Mouse (Mus musculus) brain, embryonic 18.5 days (tissue): ENCODE measurements around the gene Srd5a1.
"Not testable (repeated sequence)": the region's sequence is repeated elsewhere in the genome, so short reads cannot be mapped to it uniquely, and the experiment has no call there.

Experiments
- DNase-seq: peaks from one replicate; pipeline ENCODE4 v3.0.0-alpha.2; 2012; ENCODE audit warnings: low read depth, low spot score

Srd5a1 gene

DNA sequence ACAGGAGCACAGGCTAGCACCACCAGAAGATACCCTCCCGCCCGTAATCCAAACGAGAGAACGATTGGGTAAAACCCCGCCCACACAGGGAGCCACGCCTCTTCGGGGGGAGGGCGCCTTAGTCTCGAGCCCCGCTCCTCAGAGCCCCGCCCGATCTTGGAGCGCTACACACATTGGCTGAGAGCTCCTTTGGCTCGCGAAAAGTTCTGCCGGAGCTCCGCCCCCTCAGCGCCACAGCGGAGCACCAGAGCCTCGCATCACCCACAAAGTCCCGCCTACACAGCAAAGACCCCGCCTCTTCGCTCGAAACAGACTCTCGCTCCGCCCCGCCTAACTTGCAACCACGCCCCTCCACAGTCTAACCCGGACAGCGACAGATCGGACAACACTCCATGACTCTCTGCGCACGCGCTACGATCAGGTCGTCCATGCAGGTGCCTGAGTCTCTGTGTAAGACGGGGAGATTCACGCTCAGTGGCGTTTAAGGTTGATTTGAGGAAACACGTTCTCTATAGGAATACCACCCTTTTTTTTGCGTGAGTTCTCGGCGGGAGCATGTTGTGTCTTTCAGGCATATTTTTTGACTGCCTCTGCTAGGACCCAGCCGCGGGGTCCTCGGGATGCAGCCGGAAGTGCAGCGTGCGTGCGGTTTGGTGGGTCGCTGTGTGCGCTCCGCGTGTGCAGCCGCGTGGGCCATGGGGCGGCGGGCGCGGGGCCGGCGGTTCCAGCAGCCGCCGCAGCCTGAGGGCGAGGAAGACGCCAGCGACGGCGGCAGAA is at the start of gene Srd5a1:
Gene Srd5a1 (minus strand): TSS at position 45 of the 777 bp plus-strand sequence.
- DNase-seq: peak; percentile 98

DNA sequence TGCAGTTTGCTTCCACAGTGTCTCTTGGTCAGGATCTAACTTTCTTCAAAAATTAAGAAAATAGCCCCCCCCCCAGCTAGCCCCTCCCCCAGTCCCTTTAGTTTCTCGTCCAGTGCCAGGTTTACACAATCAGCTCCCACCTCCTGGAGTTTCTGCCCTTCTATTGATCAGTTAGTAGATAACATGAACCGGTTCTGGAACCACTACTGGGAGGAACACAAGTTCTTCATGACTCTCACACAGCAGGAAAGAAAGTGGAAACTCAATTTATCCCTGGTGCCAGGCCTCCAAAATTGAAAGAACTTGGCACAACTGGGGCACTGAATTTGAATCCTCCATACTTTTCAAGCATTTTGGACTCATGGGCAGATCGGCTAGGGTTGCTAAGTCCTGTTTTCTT is 43.3 kb upstream of the Srd5a1 start:
- DNase-seq: no peak

DNA sequence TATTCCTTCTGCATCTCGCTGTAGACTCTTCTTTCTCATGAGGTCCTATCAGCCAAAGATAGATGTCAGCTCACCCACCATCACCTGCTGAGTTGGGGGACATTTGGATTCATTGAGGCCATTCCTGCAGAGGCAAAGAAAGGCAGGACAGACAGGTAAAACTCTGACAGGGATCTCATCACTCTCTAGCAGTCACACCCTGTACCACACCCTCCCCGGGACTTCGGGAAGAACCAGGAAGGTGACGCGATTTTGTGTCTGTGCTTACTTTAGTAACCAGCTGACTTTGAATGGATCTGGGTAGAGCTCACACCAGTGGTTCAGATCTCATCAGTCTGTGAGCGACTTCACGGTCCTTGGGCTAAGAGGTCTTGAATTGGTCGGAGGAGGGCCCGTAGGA is 35.2 kb upstream of the Srd5a1 start:
- no peak for DNase-seq

DNA sequence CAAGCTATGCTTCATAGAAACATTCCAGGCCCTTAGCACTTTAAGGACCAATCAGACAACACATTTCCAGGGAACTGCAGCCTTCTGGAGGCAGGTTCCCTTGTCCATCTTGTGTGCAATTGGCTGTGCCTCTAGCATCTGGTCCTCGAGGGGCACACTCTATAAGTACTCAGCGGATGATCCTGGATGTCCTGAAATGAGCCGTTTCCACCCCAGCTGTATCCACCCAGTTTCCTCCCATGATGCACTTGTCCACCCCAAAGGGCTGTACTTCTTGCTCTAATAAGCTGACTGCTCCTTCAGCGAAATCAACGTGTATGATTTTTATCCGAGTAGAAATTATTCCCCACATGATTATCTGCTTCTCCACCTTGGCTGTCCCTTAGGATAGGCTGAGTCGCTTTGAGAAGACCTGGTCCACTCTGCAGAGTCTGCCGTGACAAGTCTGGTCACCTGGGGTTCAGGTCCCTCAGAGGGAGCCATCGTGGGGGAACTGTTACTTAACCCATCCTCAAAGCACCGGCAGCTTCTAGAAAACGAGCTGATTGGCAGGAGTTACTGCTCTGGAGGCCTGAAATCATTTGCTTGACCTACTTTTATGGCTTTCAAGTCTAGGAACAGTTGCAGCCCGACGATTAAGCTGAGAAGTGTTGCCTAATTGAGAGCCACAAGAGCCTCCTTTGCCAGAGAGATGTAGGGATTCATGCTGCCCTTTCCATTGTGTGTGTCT is 34.6 kb upstream of the Srd5a1 start:
- DNase-seq: no peak

DNA sequence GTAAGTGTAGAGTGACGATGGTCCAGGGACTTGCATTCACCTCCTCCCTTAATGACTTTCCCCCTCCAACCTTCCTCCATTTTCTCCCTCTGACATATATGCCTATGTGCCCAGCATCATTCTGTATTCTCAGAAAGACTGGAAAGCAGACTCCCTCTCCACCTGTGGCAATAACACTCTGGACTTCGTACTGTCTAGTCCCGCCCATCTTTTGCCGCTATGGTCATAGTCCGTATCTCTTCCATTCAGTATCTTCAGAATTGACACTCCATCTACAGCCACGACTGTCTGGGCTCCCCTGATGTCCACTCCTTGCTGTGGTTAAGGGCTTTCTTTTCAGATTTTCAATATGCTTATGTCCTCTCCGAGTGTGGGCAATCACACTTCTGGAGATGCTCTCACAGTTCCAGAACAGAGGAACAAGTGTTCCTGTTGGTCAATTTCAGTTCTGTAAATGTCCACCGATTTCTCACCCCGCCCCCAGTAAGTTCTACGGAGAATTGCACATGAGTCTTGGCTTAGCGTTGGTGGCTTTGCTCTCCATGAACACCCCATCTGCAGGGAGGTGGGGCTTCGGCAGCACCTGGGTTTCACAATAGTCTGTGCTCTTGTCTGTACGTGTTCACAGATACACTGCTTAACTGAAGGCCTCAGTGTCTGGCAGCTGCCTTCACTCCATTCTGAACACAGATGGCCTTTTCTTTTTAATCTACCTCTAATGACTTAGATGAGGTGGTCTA is 33.4 kb upstream of the Srd5a1 start:
- no peak for DNase-seq

DNA sequence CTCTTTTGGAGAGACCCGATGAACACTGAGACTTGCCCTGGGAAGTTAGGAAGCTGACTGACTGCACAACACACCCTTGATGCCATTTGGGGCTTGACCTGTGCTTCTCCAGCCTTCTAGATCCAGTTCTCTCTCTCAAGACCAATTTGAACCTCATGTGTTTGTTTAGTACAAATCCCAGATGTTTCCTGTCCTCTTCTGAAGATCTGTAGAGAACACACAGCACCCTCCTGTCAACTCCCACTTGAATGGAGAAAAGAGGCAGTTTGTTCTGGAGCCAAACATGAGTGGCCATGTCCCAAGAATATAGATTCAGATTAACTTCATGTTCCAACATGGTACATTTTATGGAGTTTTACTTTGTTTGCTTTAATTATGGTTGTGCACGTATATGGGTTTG is 32.7 kb upstream of the Srd5a1 start:
- DNase-seq: no peak

DNA sequence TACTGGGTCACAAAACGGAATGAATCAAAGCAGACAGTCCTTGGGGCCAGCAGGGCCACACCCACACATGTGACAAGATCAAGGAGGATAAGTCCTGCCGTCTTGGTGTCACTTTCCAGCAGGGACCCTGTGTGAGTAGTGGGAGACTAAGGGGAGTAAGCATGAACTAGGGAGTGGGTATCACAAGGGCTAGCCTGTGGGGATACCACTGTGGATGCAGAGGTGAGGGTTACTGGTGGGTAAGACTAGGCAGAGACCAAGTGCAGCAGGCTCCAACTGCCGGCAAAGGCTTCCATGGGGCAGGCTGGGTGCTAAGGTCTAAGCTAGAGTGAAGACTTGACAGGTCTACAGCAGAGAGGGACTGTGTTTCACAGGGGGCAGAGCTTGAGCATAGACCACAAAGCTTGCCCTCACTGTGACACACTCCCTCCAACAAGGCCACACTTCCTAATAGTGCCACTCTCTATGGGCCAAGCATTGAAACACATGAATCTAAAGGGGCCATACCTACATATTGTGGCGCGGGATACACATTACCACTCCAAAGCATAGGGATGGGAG is 31.5 kb upstream of the Srd5a1 start:
- DNase-seq: no peak

DNA sequence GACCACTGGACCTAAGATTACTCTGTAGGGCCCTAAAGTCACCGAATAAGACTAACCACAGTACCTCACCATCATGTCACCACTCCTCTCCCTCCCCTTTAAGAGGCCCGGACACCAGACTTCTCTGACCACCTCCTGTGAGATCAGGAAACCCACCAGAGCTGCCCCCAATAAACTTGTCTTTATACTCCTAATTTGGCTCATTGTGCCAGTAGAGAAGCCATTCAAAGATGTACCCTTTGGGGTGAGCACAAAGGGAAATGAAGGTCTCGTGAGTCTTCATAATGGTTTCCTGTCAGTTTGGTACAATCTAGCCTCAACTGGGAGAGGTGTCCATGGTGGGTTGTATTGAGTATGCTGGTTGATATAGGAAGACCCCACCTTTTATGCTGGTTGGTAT is 29.8 kb upstream of the Srd5a1 start:
- DNase-seq: no peak

DNA sequence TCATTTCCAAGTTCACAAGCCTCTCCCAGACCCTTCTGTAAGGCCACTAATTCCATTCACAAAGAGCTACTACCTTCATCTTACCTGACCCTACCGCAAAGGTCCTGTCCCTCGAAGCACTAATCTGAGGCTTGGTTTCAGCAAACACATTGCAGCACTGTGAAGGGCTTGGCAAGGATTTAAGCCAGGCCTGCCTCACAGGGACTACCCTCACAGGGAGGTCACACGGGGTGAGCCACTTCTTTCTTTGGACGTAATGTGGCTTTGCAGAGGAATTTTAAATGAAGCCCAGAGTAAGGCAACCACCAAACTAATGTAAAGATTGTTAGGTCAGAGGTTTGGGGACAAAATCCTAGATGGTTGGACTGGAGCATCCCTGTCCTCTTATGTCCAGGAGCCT is 29.3 kb upstream of the Srd5a1 start:
- no peak for DNase-seq

DNA sequence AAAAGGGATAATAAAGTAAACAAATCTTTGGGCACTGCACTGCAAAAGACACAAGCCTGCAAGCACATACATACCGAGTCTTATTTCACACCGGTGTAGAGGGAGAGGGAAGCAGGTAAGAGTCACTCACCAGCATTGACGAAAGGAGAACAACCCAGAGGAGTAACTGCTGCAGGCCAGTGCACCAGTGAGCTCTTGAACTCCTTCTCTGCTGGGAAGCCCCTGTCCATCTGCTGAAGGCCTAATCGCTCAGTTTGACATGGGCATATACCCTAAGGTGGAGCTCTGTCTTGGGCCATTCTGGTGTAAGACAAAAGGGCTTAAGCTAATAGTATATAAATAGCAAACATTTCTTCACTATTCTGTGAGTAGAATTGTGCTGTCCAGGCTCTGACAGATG is 28.9 kb upstream of the Srd5a1 start:
- no peak for DNase-seq

DNA sequence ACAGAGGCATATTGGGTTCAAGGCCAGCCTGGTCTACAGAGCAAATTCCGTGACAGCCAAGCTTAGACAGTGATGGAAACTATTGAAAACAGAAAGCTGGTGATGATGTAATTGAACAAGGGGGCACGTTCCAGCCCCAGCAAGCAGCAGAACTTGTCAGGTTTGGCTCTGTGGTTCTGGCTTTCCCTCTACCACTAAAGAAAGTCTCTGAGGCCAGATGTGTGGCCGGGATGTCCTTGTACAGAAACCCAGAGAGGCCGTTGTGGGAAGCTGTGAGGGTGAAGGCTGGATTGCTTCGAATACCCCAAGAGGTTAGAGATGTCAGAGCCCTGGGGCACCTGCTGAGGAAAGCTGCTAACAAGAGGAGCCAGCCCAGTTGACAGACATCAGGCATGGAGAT is 28.0 kb upstream of the Srd5a1 start:
- no peak for DNase-seq

DNA sequence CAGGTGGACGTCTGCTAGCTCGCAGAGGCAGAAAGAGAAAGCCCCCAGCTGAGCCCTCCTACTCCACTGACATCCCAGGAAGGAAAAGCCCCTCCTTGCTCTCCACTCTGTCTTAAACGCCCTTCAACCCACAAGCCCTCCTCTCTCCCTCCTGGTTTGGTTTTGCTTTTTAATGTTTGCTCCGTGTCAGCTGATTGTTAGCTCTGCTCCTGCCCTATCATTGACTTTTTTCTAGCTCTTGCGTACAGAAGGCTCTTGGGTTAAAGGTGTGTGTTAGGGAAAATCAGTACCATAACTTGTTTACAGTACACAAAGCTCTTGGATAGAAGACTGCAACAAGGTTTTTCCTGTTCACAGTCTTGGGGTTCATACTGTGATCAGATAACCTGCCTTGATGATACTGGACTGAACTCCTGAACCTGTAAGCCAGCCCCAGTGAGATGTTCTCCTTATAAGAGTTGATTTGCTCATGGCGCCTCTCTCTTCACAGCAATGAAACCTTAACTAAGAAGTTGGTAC is 26.9 kb upstream of the Srd5a1 start:
- DNase-seq: no peak

DNA sequence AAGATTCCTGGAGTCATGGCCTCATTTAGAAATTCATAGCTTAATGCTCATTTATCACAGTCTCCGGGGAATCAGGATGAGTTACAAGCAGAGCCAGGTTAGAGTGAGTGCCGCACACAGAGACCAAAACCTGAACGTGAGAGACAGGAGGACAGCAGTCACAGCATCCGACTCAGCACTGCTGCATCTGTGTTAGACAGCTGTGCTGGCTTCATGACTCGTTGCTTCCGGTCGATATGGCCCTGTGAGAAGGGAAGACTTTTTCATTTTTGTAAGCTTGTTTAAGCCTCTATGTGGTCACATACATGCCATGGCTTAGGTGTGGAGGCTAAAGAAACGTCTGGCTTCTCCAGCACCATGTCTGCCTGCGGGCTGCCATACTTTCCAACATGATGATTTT is 26.4 kb upstream of the Srd5a1 start:
- DNase-seq: no peak

DNA sequence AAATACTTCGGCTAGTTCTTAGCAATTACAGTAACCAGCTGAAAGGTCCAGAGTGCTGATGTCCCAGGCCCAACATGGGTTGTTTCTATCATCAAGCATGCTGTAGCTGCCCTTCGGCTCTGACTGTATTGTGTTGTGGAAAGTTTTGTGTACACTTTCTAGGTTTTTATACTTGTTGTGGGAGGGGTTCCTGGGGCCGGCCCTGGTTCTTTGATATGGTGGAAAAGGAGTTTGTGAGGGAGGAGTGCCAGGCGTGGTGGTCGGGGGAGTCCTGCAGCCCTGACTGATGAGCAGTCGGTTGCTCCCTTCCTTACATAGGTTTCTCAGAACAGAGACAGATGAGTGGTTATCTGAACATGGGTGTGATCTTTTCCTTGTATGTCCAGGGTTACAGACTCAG is 25.6 kb upstream of the Srd5a1 start:
- no peak for DNase-seq

DNA sequence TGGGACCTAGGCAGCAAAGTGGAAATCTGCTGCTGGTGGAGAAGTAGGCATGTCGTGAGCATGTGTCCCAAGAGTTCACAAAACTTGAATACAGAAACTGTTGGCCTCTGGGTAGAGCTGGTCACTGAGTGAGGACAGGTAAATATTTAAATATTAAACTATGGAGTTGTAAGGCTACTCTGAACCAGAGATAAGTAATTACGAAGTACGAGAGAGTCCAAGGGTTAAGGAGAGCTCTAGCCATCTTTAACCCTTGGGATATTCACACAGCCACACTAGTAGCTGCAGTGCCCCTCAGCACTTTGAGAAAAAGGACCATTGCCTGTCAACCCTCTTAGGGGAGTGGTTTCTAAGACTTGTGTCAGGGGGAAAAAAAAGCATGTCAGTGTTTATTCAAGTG is 25.1 kb upstream of the Srd5a1 start:
- DNase-seq: no peak

DNA sequence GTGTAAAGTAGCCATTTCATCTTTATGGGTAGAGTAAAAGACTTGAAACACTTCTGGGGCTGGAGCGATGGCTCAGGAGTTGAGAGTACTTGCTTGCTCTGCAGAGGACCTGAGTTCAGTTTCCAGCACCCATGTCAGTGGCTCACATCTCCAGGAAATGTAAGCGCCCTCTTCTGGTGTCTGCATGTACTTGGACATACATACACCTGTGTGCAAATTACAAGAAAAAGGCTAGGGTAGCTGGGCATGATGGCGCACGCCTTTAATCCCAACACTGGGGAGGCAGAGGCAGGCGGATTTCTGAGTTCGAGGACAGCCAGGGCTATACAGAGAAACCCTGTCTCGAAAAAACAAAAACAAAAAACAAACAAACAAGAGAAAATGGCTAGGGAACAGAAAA is 24.6 kb upstream of the Srd5a1 start:
- DNase-seq: not testable (repeated sequence)

DNA sequence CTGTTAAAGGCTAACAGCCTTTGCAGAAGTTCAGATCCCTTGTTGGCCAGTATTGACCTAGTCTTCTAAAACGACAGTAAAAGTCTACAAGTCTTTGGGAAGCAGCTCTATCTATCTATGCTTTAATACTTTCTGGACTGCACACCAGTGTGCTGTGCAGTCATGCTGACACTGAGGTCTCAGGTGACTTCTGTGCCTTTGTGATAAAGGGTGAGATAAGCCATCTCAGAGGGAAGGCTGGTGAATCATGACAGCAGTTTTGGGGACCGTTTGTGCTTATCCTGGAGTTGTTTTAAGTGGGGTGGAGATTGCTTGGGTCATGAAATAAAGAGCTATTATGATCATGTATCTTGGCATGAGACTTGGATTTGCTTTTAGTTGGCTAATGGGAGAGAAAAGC is 22.7 kb upstream of the Srd5a1 start:
- DNase-seq: no peak

DNA sequence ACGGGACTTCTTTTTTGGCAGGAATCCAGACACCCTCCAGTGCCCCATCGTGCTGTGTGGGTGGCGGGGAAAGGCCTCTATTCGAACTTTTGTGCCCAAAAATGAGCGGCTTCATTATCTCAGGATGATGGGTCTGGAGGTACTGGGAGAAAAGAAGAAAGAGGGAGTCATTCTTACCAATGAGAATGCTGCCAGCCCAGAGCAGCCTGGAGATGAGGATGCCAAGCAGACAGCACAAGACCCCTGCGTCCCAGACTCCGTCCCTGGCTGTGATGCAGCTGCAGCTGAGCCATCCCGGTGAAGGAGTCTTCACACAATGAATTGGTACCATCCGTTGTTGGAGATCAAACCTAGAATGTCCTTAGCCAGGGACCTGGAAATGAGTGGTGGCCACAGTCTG is 22.3 kb upstream of the Srd5a1 start:
- no peak for DNase-seq

DNA sequence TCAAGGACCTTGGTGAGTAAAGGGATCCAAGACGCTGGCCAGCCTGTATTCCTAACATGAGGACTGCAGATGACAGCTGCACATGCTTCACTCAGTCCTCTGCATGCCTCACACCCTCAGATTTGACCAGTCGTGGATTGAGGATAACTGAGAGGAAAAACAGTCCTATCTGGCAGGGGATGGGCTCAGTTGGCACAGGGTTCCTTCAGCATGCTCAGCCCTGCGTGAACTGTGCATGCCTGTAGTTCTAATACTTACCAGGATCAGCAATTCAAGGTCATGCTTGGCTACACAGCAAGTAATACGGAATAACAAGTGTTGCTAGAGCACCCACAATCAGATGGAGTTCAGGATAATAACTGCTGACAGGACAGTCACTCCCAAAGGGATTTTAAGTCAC is 20.4 kb upstream of the Srd5a1 start:
- no peak for DNase-seq

DNA sequence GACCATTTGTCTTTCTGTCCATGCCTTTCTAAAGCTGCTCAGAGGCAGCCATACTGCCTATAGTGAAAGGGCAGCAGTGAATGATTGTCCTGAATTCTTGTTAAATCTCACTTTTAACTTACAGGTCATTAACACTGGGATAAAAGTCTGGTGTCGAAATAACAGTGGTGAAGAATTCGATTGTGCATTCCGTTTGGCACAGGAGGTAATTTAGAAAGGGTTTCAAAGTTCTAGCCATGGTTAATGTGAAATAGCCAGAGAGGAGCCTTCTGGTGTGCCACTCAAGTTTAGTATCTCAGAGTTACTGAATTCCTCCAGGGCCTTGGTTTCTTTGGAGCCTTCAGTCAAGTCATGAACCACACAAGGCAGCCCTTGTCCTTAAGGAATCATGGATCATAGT is 19.9 kb upstream of the Srd5a1 start:
- DNase-seq: no peak

DNA sequence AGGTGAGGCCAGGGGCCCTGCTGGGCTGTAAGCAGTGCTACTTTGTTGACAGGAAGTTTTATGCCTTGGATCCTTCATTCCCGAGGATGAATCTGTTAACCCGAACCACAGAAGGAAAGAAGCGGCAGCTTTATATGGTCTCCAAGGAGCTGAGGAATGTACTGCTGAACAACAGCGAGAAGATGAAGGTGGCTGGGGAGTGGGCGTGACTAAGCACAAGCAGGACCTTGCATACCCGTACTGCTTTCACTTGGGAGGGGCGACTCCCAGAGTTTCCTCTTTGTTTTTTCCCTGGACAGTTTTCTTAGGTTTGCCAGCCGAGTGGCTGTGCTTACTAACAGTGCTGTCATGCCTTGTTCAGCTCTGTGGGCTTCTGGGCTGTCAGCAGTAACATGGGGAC is 19.3 kb upstream of the Srd5a1 start:
- no peak for DNase-seq

DNA sequence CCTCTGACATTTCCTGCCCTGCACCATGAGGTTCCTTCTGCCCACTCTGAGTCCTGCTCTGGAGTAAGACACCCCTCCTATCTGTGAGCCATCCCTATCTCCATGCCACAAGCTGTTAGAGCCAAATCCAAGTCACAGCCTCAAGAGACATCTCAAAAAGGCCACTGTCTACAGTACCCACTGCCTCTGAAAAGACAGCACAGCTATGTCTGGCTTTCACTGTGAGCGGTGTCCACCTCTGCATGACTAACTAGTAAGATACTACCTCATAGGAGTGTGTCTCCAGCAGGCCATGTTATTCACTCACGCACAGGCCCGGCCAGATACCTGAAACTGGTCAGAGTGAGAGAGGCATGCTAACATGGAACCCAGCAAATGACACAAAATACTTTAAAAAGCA is 16.7 kb upstream of the Srd5a1 start:
- DNase-seq: no peak
